Mouse (Mus musculus) liver, embryonic 11.5 days (tissue): ENCODE measurements around the gene Aven. TPM values are rescaled to one million over a fixed set of nuclear protein-coding genes. Genes with fewer than 3 reads are reported as not detected.

ENCODE experiments used
- ATAC-seq: fragments of 200-750 bp; cut with Nextera tagmentation; replicated peaks from 2 replicates; pipeline ENCODE4 v1.8.0; 2017; ENCODE audit warnings: moderate number of reproducible peaks, mild to moderate bottlenecking, moderate TSS enrichment, moderate library complexity; ENCODE audit not compliant: low FRiP score
- DNase-seq: peaks from one replicate; pipeline ENCODE4 v3.0.0-alpha.2; 2017; ENCODE audit warnings: low spot score
- H3K27ac ChIP-seq: fragments of 300-500 bp; sonication (generic); 2 replicates; pipeline ENCODE4 v1.5.1; 2014; ENCODE audit warnings: mild to moderate bottlenecking, low read depth, low read length, control low read depth
- H3K27me3 ChIP-seq: fragments of 300-500 bp; sonication (generic); replicated peaks from 2 replicates; pipeline ENCODE4 v1.6.1; 2014; ENCODE audit warnings: low read length, mixed read lengths; ENCODE audit not compliant: control insufficient read depth, insufficient read depth
- H3K36me3 ChIP-seq: fragments of 300-500 bp; sonication (generic); 2 replicates; pipeline ENCODE4 v1.6.1; 2014; ENCODE audit warnings: mild to moderate bottlenecking, low read length, moderate library complexity, mixed read lengths; ENCODE audit not compliant: control insufficient read depth, insufficient read depth
- H3K4me1 ChIP-seq: fragments of 300-500 bp; sonication (generic); replicated peaks from 2 replicates; pipeline ENCODE4 v1.6.1; 2014; ENCODE audit warnings: low read length, mixed read lengths; ENCODE audit not compliant: control insufficient read depth, insufficient read depth
- H3K4me2 ChIP-seq: fragments of 300-500 bp; sonication (generic); 2 replicates; pipeline ENCODE4 v1.6.1; 2014; ENCODE audit warnings: mild to moderate bottlenecking, control low read depth, moderate library complexity
- H3K4me3 ChIP-seq: fragments of 300-500 bp; sonication (generic); 2 replicates; pipeline ENCODE4 v1.5.1; 2014; ENCODE audit warnings: low read depth, low read length, control low read depth
- H3K9ac ChIP-seq: fragments of 300-500 bp; sonication (generic); 2 replicates; pipeline ENCODE4 v1.6.1; 2014; ENCODE audit warnings: low read depth, low read length, control low read depth
- H3K9me3 ChIP-seq: fragments of 300-500 bp; sonication (generic); 2 replicates; pipeline ENCODE4 v1.6.1; 2016; ENCODE audit warnings: low read length, inconsistent platforms, mixed read lengths; ENCODE audit not compliant: control insufficient read depth
- WGBS: fragments of 180-500 bp; shearing (Covaris S2); extraction: QIAGEN DNeasy Blood & Tissue Kit; methylation state at CpG from one replicate; pipeline ENCODE4 v1.1.7; 2014; 5-methylcytosine and 5-hydroxymethylcytosine counted together
- microRNA-seq: library from miRNA; unstranded; fragments of <30 nt; microRNA quantifications from one replicate; pipeline ENCODE4, GENCODE M21; 2017; ENCODE audit warnings: borderline number of aligned reads
- polyA plus RNA-seq: library from polyadenylated mRNA; unstranded; fragments of >200 nt; fragmentation: Nextera tagmentation; extraction: Ambion mirVana; gene quantifications from 2 replicates; pipeline ENCODE4 v1.2.1, GENCODE M21; 2014

Aven gene
- polyA plus RNA-seq, 1 experiment from 2014 or later = 13.6 TPM

- H3K4me2 ChIP-seq = no peak overlapping the region
- no peak overlapping the region for H3K4me3 ChIP-seq
- no peaks in the 10 kb centered on the region for H3K9me3 ChIP-seq
- DNase-seq (no peak), ATAC-seq (no peak)
- no peaks in the 10 kb centered on the region for H3K27me3 ChIP-seq
- H3K36me3 ChIP-seq = no peaks in the 10 kb centered on the region
- H3K27ac ChIP-seq = no peak overlapping the region
- no peaks in the 10 kb centered on the region for H3K4me1 ChIP-seq
- no peak overlapping the region for H3K9ac ChIP-seq
- WGBS = 61% methylated on average over 1 of the region's 1 CpGs
These were observed 184.5 kb downstream of the Aven start for GRCm38 (mm10) chr2:112677246-112677645.

DNA sequence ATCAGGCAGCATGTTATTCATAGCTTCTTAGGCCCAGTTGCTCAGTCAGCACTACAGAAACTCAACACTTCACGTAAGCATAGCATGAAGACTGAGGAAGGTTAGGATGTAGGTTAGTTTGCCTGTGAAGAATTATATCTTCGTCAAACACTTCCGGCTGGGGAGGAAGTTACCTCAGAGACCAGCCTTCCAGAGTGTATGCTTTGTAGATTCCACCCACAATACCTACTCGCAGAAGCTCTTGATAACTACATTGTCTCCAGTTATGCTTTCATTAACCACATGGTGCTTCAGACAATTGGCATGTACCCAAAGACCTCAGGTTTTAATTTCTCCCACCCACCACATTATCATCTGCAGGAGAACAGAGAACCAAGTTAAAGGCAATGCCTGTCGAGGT lies 189.1 kb downstream of the Aven start:
- no peak for DNase-seq
- Histone ChIP-seq H3K4me3 (no peak overlapping the region), H3K27ac (no peak overlapping the region), H3K4me1 (no peaks in the 10 kb centered on the region), H3K36me3 (no peaks in the 10 kb centered on the region), H3K9me3 (no peaks in the 10 kb centered on the region), H3K27me3 (no peaks in the 10 kb centered on the region), H3K9ac (no peak overlapping the region), H3K4me2 (no peak overlapping the region)
- 69% methylated on average over 5 of the region's 5 CpGs for WGBS
- ATAC-seq = no peak

Small RNA genes within 50 kb of the gene (microRNA-seq; reads per million reads assigned to microRNA genes)
- gene Gm44374 = not detected

Other genes starting within 250 kb of the Aven start
- not detected in 2 replicates for gene Nutm1, start 233.7 kb upstream of the Aven start, polyA plus RNA-seq
- gene Nop10, start 231.0 kb upstream of the Aven start, polyA plus RNA-seq = 346 and 364 TPM in 2 replicates
- 12.3 and 12.7 TPM in 2 replicates for gene Slc12a6, start 227.1 kb upstream of the Aven start, polyA plus RNA-seq
- gene Gm21985, start 226.7 kb upstream of the Aven start, polyA plus RNA-seq = not detected in 2 replicates
- 82.2 and 84.8 TPM in 2 replicates for gene Emc4, start 124.9 kb upstream of the Aven start, polyA plus RNA-seq
- 38.5 and 47.1 TPM in 2 replicates for gene Katnbl1, start 113.8 kb upstream of the Aven start, polyA plus RNA-seq
- 19.9 and 20.2 TPM in 2 replicates for gene Emc7, start 38.0 kb upstream of the Aven start, polyA plus RNA-seq
- gene Chrm5, start 12.2 kb upstream of the Aven start, polyA plus RNA-seq = not detected in 2 replicates